In the genomic region with DNA sequence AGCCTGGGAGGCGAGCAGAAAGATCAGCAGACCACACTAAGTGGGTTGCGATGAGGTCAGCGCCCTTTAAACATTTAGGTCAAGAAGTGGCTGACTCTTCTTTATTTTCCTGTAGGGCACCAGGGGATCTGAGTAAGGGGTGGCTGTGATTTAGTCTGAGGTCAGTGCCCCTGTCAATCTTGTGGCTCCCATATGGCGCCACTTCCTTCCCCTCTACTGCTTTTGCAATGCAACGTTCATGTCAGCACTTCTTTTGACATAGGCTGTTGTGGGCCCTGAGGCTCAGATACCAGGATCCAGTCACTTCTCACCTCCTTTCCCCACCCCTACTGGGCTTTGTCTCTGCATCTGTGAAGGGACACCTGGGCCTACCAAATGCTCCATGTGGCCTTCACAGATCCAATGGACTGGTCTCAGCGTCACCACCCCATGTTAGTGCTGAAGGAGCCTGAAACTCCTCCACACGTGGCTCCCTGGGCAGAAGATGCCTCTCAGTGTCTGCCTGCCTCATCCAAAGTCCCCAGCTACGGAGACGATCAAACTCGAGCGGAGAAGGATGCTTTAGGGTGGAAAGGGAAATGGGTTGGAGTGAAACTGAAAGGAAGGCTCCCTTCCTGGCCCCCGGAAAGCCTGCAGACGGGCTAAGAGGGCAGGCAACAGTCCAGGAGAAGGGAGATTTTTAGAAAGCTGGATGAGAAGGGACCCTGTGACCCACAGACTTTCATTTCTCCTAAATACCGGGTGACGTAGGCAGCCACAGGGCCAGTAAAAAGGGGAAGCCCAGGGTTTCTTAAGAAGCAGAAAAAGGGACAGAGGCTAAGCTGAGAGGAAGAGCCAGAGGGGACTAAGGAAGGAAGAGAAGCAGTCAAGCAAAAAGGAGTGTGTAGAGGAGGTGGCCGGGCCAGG, we compare ENCODE assay signal across 9 mouse cellular contexts. TPM values are rescaled to one million over a fixed set of nuclear protein-coding genes. Genes with fewer than 3 reads are reported as not detected.
DNase-seq lines count a peak whose midpoint lies in the region; ATAC-seq lines count a peak whose summit lies in the region.
"Had no signal": no experiment of that assay in that cellular context is flagged by ENCODE, and none has a peak within 500 bp of the region (broad histone marks: within the 10 kb centered on the region; RNA-seq: fewer than 3 reads in every experiment).

No protein-coding gene starts in this region.

- DNase-seq in layer of hippocampus, adult 9-10 months (ENCODE audit: low spot score): peak; percentile 18
- DNase-seq in layer of hippocampus, postnatal 36 days: no peak
- DNase-seq in liver, embryonic 13.5 days: no peak
- peak; percentile 54 for DNase-seq in skeletal muscle tissue, adult 2 months (ENCODE audit: low read depth, low spot score)
- DNase-seq in testis, postnatal 14 days (ENCODE audit: low spot score): no peak
- DNase-seq in forebrain, embryonic 11.5 days (ENCODE audit: low spot score): no peak
- no peak for DNase-seq in right cerebral cortex, postnatal 25 days

- H3K27me3 ChIP-seq in heart, embryonic 14.5 days (ENCODE audit: control insufficient read depth, insufficient read depth, low read length): no peaks in the 10 kb centered on the region
- peaks cover 35% of the 10 kb centered on the region for H3K27me3 ChIP-seq in liver, embryonic 13.5 days
- no peaks in the 10 kb centered on the region for H3K27me3 ChIP-seq in forebrain, embryonic 11.5 days (ENCODE audit: control insufficient read depth, insufficient read depth, low read length)
- H3K27me3 ChIP-seq: limb, embryonic 13.5 days had no signal

- no peak for ATAC-seq in heart, embryonic 14.5 days (ENCODE audit: insufficient number of reproducible peaks, insufficient read depth, low FRiP score, low read depth)
- 0 out of 2 replicates have a peak, but pooled peaks have one; percentile 20 for ATAC-seq in liver, embryonic 13.5 days (ENCODE audit: low read depth)
- no peak for ATAC-seq in forebrain, embryonic 11.5 days (replicated peaks; ENCODE audit: low FRiP score)

- no peaks in the 10 kb centered on the region for H3K36me3 ChIP-seq in heart, embryonic 14.5 days (ENCODE audit: control insufficient read depth, insufficient read depth, low read length)
- no peaks in the 10 kb centered on the region for H3K36me3 ChIP-seq in liver, embryonic 13.5 days
- no peaks in the 10 kb centered on the region for H3K36me3 ChIP-seq in forebrain, embryonic 11.5 days (ENCODE audit: control insufficient read depth, insufficient read depth, low read length)
- H3K36me3 ChIP-seq: limb, embryonic 13.5 days had no signal

- no peak overlapping the region for H3K4me3 ChIP-seq in heart, embryonic 14.5 days (ENCODE audit: control insufficient read depth in 1 of 2, insufficient read depth in 1 of 2, low read depth in 1 of 2, low read length in 2 of 2)
- no peak overlapping the region for H3K4me3 ChIP-seq in liver, embryonic 13.5 days (replicated peaks)
- no peak overlapping the region for H3K4me3 ChIP-seq in forebrain, embryonic 11.5 days (ENCODE audit: low read depth, low read length)
- H3K4me3 ChIP-seq: limb, embryonic 13.5 days had no signal

- H3K27ac ChIP-seq in heart, embryonic 14.5 days (replicated peaks in 1 of 2; ENCODE audit: control insufficient read depth in 1 of 2, insufficient read depth in 1 of 2, low read depth in 2 of 2, low read length in 2 of 2): no peak overlapping the region
- 0 out of 2 replicates have a peak overlapping the region, but pooled peaks have one; percentile 7 for H3K27ac ChIP-seq in liver, embryonic 13.5 days
- H3K27ac ChIP-seq in forebrain, embryonic 11.5 days (ENCODE audit: low read depth, low read length): no peak overlapping the region
- H3K27ac ChIP-seq: limb, embryonic 13.5 days had no signal

- no peak overlapping the region for H3K9ac ChIP-seq in heart, embryonic 14.5 days (ENCODE audit: low read length)
- H3K9ac ChIP-seq in liver, embryonic 13.5 days: no peak overlapping the region
- no peak overlapping the region for H3K9ac ChIP-seq in forebrain, embryonic 11.5 days (ENCODE audit: low read length)
- H3K9ac ChIP-seq: limb, embryonic 13.5 days had no signal

- WGBS in heart, embryonic 14.5 days: 57% methylated on average over 16 of the region's 16 CpGs
- WGBS in liver, embryonic 13.5 days (ENCODE audit: insufficient replicate concordance): 17% methylated on average over 16 of the region's 16 CpGs
- 64% methylated on average over 16 of the region's 16 CpGs for WGBS in forebrain, embryonic 11.5 days

- no peaks in the 10 kb centered on the region for H3K9me3 ChIP-seq in heart, embryonic 14.5 days (ENCODE audit: control insufficient read depth, low read length)
- no peaks in the 10 kb centered on the region for H3K9me3 ChIP-seq in liver, embryonic 13.5 days (replicated peaks)
- no peaks in the 10 kb centered on the region for H3K9me3 ChIP-seq in forebrain, embryonic 11.5 days (ENCODE audit: control insufficient read depth, low read length)
- H3K9me3 ChIP-seq: limb, embryonic 13.5 days had no signal

- H3K4me2 ChIP-seq in heart, embryonic 14.5 days (ENCODE audit: low read length): 0 out of 2 replicates have a peak overlapping the region, but pooled peaks have one; percentile 12
- H3K4me2 ChIP-seq in liver, embryonic 13.5 days: 0 out of 2 replicates have a peak overlapping the region, but pooled peaks have one; percentile 13
- H3K4me2 ChIP-seq in forebrain, embryonic 11.5 days (ENCODE audit: low read depth, low read length, severe bottlenecking): no peak overlapping the region
- H3K4me2 ChIP-seq: limb, embryonic 13.5 days had no signal

- H3K4me1 ChIP-seq in heart, embryonic 14.5 days (ENCODE audit: control insufficient read depth in 2 of 2, insufficient read depth in 2 of 2, low read length in 2 of 2): peaks cover 3 to 5% of the 10 kb centered on the region in 2 experiments; a peak in 1 of 4 replicates
- H3K4me1 ChIP-seq in liver, embryonic 13.5 days (replicated peaks): no peaks in the 10 kb centered on the region
- no peaks in the 10 kb centered on the region for H3K4me1 ChIP-seq in forebrain, embryonic 11.5 days (replicated peaks; ENCODE audit: control insufficient read depth, insufficient read depth, low read length)
- H3K4me1 ChIP-seq: limb, embryonic 13.5 days had no signal

RNA-seq across cellular contexts. Expression of a gene that starts 2.4 kb away (rescaled TPM):
- 1 to 10 TPM; 1.1 to 1.3 TPM for total RNA-seq in layer of hippocampus, postnatal 36 days (2021)
- polyA plus RNA-seq in heart, embryonic 14.5 days (2014; fragmentation: Nextera tagmentation; extraction: Ambion mirVana): 0.46 and 0.66 TPM in 2 replicates
- polyA plus RNA-seq in liver, embryonic 13.5 days (2015; fragmentation: Nextera tagmentation; extraction: Ambion mirVana): 1.3 and 1.7 TPM in 2 replicates
- 0.19 and 0.20 TPM in 2 replicates for polyA plus RNA-seq in forebrain, embryonic 11.5 days (2014; fragmentation: Nextera tagmentation; extraction: Ambion mirVana)

RNA-seq across cellular contexts. Expression of a gene that starts 12.1 kb away (rescaled TPM):
- total RNA-seq in layer of hippocampus, postnatal 36 days (2021): under 1 TPM in 1 of 2 experiments, not detected in 1; 0.35 TPM
- not detected in 2 replicates for polyA plus RNA-seq in heart, embryonic 14.5 days (2014; fragmentation: Nextera tagmentation; extraction: Ambion mirVana)
- polyA plus RNA-seq in liver, embryonic 13.5 days (2015; fragmentation: Nextera tagmentation; extraction: Ambion mirVana): 0.03 TPM in 1 of 2 replicates, not detected in the other
- 0.28 TPM in 1 of 2 replicates, not detected in the other for polyA plus RNA-seq in forebrain, embryonic 11.5 days (2014; fragmentation: Nextera tagmentation; extraction: Ambion mirVana)
- polyA plus RNA-seq: limb, embryonic 13.5 days had no signal

RNA-seq across cellular contexts. Expression of a gene that starts 27.8 kb away (rescaled TPM):
- 100 to 1,000 TPM; 170 to 179 TPM for total RNA-seq in layer of hippocampus, postnatal 36 days (2021)
- 31.6 and 37.0 TPM in 2 replicates for polyA plus RNA-seq in heart, embryonic 14.5 days (2014; fragmentation: Nextera tagmentation; extraction: Ambion mirVana)
- polyA plus RNA-seq in liver, embryonic 13.5 days (2015; fragmentation: Nextera tagmentation; extraction: Ambion mirVana): 4.0 and 4.4 TPM in 2 replicates
- polyA plus RNA-seq in forebrain, embryonic 11.5 days (2014; fragmentation: Nextera tagmentation; extraction: Ambion mirVana): 87.1 and 95.1 TPM in 2 replicates

RNA-seq across cellular contexts. Expression of a gene that starts 39.8 kb away (rescaled TPM):
- 10 to 100 TPM; 46.8 to 48.4 TPM for total RNA-seq in layer of hippocampus, postnatal 36 days (2021)
- polyA plus RNA-seq in heart, embryonic 14.5 days (2014; fragmentation: Nextera tagmentation; extraction: Ambion mirVana): 92.4 and 94.5 TPM in 2 replicates
- polyA plus RNA-seq in liver, embryonic 13.5 days (2015; fragmentation: Nextera tagmentation; extraction: Ambion mirVana): 21.9 and 23.0 TPM in 2 replicates
- 44.3 and 45.9 TPM in 2 replicates for polyA plus RNA-seq in forebrain, embryonic 11.5 days (2014; fragmentation: Nextera tagmentation; extraction: Ambion mirVana)

RNA-seq across cellular contexts. Expression of a gene that starts 53.1 kb away (rescaled TPM):
- 100 to 1,000 TPM; 189 to 197 TPM for total RNA-seq in layer of hippocampus, postnatal 36 days (2021)
- polyA plus RNA-seq in heart, embryonic 14.5 days (2014; fragmentation: Nextera tagmentation; extraction: Ambion mirVana): 32.0 and 35.3 TPM in 2 replicates
- 18.9 and 19.7 TPM in 2 replicates for polyA plus RNA-seq in liver, embryonic 13.5 days (2015; fragmentation: Nextera tagmentation; extraction: Ambion mirVana)
- polyA plus RNA-seq in forebrain, embryonic 11.5 days (2014; fragmentation: Nextera tagmentation; extraction: Ambion mirVana): 50.9 and 55.5 TPM in 2 replicates

Comparison
In these comparisons a context has a peak if more than half of its experiments do, and no peak if none do; other contexts are left out.
1. DNase-seq: peak in layer of hippocampus, adult 9-10 months (single experiment) and skeletal muscle tissue, adult 2 months (single experiment); none in layer of hippocampus, postnatal 36 days (0 of 2), liver, embryonic 13.5 days (single experiment), testis, postnatal 14 days (single experiment), forebrain, embryonic 11.5 days (single experiment) and right cerebral cortex, postnatal 25 days (single experiment).